Mouse (Mus musculus) neural tube, embryonic 14.5 days (tissue): Measurements from ENCODE around the gene Sgce. TPM values are rescaled to one million over a fixed set of nuclear protein-coding genes. Genes with fewer than 3 reads are reported as not detected.

Source experiments
- ATAC-seq: fragments of 200-750 bp; cut with Nextera tagmentation; 2 replicates; pipeline ENCODE4 v1.8.0; 2017; ENCODE audit warnings: low read depth, mild to moderate bottlenecking, moderate TSS enrichment, moderate library complexity
- H3K27ac ChIP-seq: fragments of 300-500 bp; sonication (generic); 2 replicates; pipeline ENCODE4 v1.5.1; 2014; ENCODE audit warnings: low read depth, mild to moderate bottlenecking, control low read depth, low read length, moderate library complexity, mixed read lengths
- H3K27me3 ChIP-seq: fragments of 300-500 bp; sonication (generic); 2 replicates; pipeline ENCODE4 v1.6.1; 2014; ENCODE audit warnings: low read length; ENCODE audit not compliant: control insufficient read depth, insufficient read depth
- H3K36me3 ChIP-seq: fragments of 300-500 bp; sonication (generic); 2 replicates; pipeline ENCODE4 v1.6.1; 2014; ENCODE audit warnings: low read length, mixed read lengths; ENCODE audit not compliant: control insufficient read depth, insufficient read depth
- H3K4me1 ChIP-seq: fragments of 300-500 bp; sonication (generic); 2 replicates; pipeline ENCODE4 v1.6.1; 2014; ENCODE audit warnings: low read length; ENCODE audit not compliant: control insufficient read depth, insufficient read depth
- H3K4me2 ChIP-seq: fragments of 300-500 bp; sonication (generic); 2 replicates; pipeline ENCODE4 v1.6.1; 2014; ENCODE audit warnings: mild to moderate bottlenecking, low read depth, low read length, control low read depth
- H3K4me3 ChIP-seq: fragments of 300-500 bp; sonication (generic); 2 replicates; pipeline ENCODE4 v1.5.1; 2014; ENCODE audit warnings: low read depth, low read length, control low read depth, mixed read lengths
- H3K9ac ChIP-seq: fragments of 300-500 bp; sonication (generic); replicated peaks from 2 replicates; pipeline ENCODE4 v1.6.1; 2014; ENCODE audit warnings: low read depth, mild to moderate bottlenecking, control low read depth, low read length, mixed read lengths
- H3K9me3 ChIP-seq: fragments of 300-500 bp; sonication (generic); 2 replicates; pipeline ENCODE4 v1.6.1; 2016; ENCODE audit warnings: low read length; ENCODE audit not compliant: control insufficient read depth
- WGBS: fragments of 180-500 bp; shearing (Covaris S2); extraction: QIAGEN DNeasy Blood & Tissue Kit; methylation state at CpG from one replicate; pipeline ENCODE4 v1.1.7; 2014; 5-methylcytosine and 5-hydroxymethylcytosine counted together
- polyA plus RNA-seq: library from polyadenylated mRNA; unstranded; fragments of >200 nt; fragmentation: Nextera tagmentation; extraction: Ambion mirVana; gene quantifications from 2 replicates; pipeline ENCODE4 v1.2.1, GENCODE M21; 2014

Sgce gene
- polyA plus RNA-seq, 1 experiment from 2014 or later: 46.0 TPM

DNA sequence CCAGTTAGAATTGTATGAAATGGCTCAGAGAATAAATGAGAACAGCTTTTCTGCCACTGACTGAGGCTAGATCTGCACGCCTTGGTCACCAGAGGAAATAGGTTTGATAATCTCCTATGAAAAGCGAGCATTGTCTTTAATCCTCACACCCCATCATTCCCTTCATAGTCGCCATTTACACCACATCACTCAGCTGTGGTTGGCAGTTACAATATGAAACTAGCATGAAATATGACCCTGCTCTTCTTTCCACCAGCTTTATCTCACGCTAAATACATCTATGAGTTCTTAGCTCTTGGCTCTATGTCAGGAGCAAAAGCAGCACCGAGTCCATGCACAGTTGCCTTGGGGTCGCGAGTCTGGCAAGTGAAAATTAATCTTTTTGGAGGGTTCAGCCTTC lies 43.1 kb downstream of the Sgce start:
- no peak overlapping the region for H3K27ac ChIP-seq
- H3K4me1 ChIP-seq: no peaks in the 10 kb centered on the region
- H3K9ac ChIP-seq: no peak overlapping the region
- no peak overlapping the region for H3K4me3 ChIP-seq
- no peaks in the 10 kb centered on the region for H3K36me3 ChIP-seq
- WGBS: 85% methylated on average over 7 of the region's 7 CpGs
- no peak for ATAC-seq
- no peak overlapping the region for H3K4me2 ChIP-seq
- H3K27me3 ChIP-seq: no peaks in the 10 kb centered on the region
- no peaks in the 10 kb centered on the region for H3K9me3 ChIP-seq

DNA sequence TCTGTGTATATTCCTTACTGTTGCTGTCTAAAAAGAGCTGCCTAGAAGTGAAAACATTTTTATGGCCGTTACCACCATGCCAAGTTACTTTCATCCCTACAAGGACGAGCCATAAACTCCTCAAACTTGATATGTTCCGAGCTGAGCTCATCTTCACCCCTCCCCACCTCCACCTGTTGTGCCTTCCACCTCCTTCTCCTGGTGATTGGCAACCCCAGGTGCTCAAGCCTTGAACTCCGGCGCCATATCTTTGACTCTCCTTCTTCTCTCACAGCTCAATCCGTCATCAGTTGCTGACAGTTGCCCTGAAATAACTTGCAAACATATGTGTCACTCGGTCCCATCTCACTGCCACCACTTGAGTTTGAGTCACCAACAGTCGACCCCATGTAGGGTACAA lies 45.4 kb downstream of the Sgce start:
- ATAC-seq: no peak
- no peak overlapping the region for H3K27ac ChIP-seq
- no peak overlapping the region for H3K4me2 ChIP-seq
- H3K4me3 ChIP-seq: no peak overlapping the region
- WGBS: 86% methylated on average over 8 of the region's 8 CpGs
- H3K36me3 ChIP-seq: no peaks in the 10 kb centered on the region
- H3K4me1 ChIP-seq: no peaks in the 10 kb centered on the region
- H3K9ac ChIP-seq: no peak overlapping the region
- H3K9me3 ChIP-seq: no peaks in the 10 kb centered on the region
- H3K27me3 ChIP-seq: no peaks in the 10 kb centered on the region

GRCm38 (mm10) chr6:4695778-4696177 lies 51.2 kb downstream of the Sgce start:
- no peak for ATAC-seq
- no peak overlapping the region for H3K27ac ChIP-seq
- H3K9me3 ChIP-seq: no peaks in the 10 kb centered on the region
- H3K36me3 ChIP-seq: no peaks in the 10 kb centered on the region; the same call in 1 of the 2 replicates
- H3K4me1 ChIP-seq: no peaks in the 10 kb centered on the region
- no peak overlapping the region for H3K4me2 ChIP-seq
- H3K4me3 ChIP-seq: no peak overlapping the region
- H3K27me3 ChIP-seq: no peaks in the 10 kb centered on the region
- no peak overlapping the region for H3K9ac ChIP-seq
- 69% methylated on average over 3 of the region's 3 CpGs for WGBS

GRCm38 (mm10) chr6:4694672-4695231 lies 52.3 kb downstream of the Sgce start:
- 77% methylated on average over 8 of the region's 8 CpGs for WGBS
- Histone ChIP-seq H3K9me3 (no peaks in the 10 kb centered on the region), H3K4me3 (no peak overlapping the region), H3K9ac (no peak overlapping the region), H3K36me3 (no peaks in the 10 kb centered on the region; the same call in 1 of the 2 replicates), H3K4me2 (no peak overlapping the region), H3K27me3 (no peaks in the 10 kb centered on the region), H3K4me1 (no peaks in the 10 kb centered on the region), H3K27ac (no peak overlapping the region)
- ATAC-seq: no peak

DNA sequence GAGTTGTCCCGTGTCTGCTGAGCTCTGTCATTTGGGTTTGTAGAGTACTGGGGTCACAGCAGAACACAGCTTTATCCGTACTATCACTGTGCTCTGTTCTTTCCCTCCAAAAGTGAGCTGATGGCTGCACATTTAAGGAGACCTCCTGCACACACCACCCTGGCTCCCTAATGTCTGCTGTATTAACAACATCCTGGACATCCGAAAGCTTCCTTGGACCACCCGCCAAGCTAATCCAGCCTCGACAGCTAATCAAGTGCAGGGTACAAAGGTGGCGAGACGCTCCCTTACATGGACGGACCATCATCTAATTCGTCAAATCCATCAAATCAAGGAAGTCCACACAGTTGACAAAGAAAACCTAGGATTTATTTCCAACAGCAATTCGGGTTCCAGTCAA lies 53.5 kb downstream of the Sgce start:
- no peak for ATAC-seq
- Histone ChIP-seq H3K27me3 (no peaks in the 10 kb centered on the region), H3K27ac (no peak overlapping the region), H3K4me3 (no peak overlapping the region), H3K9me3 (no peaks in the 10 kb centered on the region), H3K4me1 (no peaks in the 10 kb centered on the region), H3K36me3 (no peaks in the 10 kb centered on the region; the same call in 1 of the 2 replicates), H3K9ac (no peak overlapping the region), H3K4me2 (no peak overlapping the region)
- WGBS: 68% methylated on average over 10 of the region's 10 CpGs

DNA sequence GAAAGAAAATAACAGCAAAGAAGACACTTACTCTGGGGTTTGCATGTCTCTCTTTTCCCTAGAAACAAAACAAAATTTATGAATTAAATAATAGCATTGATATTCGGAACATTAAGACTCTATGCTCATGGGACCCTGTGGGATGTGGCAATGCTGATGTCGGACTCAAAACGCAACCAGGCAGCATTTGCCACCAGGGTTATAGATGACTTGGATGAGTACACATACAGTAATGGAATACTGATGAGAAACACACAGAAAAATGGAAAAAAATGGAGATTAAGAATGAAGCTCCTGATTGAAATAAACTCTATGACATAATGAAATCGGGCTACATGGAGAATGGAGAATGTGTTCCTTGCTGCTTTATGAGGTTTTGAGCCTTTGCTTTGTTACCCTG lies 56.6 kb downstream of the Sgce start:
- Histone ChIP-seq H3K4me1 (no peaks in the 10 kb centered on the region), H3K36me3 (no peaks in the 10 kb centered on the region; the same call in 1 of the 2 replicates), H3K4me2 (no peak overlapping the region), H3K4me3 (no peak overlapping the region), H3K9ac (no peak overlapping the region), H3K27me3 (no peaks in the 10 kb centered on the region), H3K27ac (no peak overlapping the region), H3K9me3 (no peaks in the 10 kb centered on the region)
- no peak for ATAC-seq
- WGBS: 47% methylated on average over 4 of the region's 4 CpGs

GRCm38 (mm10) chr6:4684706-4685340 lies 62.2 kb downstream of the Sgce start:
- H3K4me2 ChIP-seq: no peak overlapping the region
- ATAC-seq: no peak
- H3K27ac ChIP-seq: no peak overlapping the region
- no peak overlapping the region for H3K9ac ChIP-seq
- 32% methylated on average over 10 of the region's 10 CpGs for WGBS
- H3K4me1 ChIP-seq: no peaks in the 10 kb centered on the region
- no peak overlapping the region for H3K4me3 ChIP-seq
- H3K9me3 ChIP-seq: no peaks in the 10 kb centered on the region
- H3K27me3 ChIP-seq: no peaks in the 10 kb centered on the region
- no peaks in the 10 kb centered on the region for H3K36me3 ChIP-seq

DNA sequence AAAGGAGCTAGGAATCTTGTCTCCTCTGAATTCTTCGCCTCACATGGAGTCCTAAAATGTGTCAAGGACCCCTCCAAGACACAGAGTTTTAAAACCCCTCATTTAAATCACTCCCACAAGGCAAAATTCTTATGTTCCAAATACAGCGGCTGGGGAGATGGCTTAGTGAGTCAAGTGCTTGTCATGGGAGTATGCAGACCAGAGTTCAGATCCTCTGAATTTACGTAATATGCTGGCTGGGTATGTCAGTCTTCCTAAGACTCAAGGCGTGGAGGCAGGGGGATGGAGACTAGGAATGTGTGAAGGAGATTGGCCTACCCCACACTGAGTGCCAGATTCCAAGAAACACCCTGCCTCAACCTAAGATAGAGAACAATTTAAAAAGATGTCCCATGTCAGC lies 66.4 kb downstream of the Sgce start:
- no peaks in the 10 kb centered on the region for H3K4me1 ChIP-seq
- no peak for ATAC-seq
- H3K9ac ChIP-seq: no peak overlapping the region
- WGBS: 88% methylated on average over 4 of the region's 4 CpGs
- no peak overlapping the region for H3K4me2 ChIP-seq
- no peaks in the 10 kb centered on the region for H3K9me3 ChIP-seq
- H3K27ac ChIP-seq: no peak overlapping the region
- no peak overlapping the region for H3K4me3 ChIP-seq
- no peaks in the 10 kb centered on the region for H3K36me3 ChIP-seq
- no peaks in the 10 kb centered on the region for H3K27me3 ChIP-seq

- H3K36me3 ChIP-seq: no peaks in the 10 kb centered on the region
- WGBS: 85% methylated on average over 1 of the region's 1 CpGs
- H3K4me2 ChIP-seq: no peak overlapping the region
- H3K27me3 ChIP-seq: no peaks in the 10 kb centered on the region
- no peak overlapping the region for H3K4me3 ChIP-seq
- ATAC-seq: no peak
- H3K27ac ChIP-seq: no peak overlapping the region
- no peaks in the 10 kb centered on the region for H3K4me1 ChIP-seq
- no peaks in the 10 kb centered on the region for H3K9me3 ChIP-seq
- no peak overlapping the region for H3K9ac ChIP-seq
Observed at GRCm38 (mm10) chr6:4679981-4680380, 67.0 kb downstream of the Sgce start.
